Mouse (Mus musculus) forebrain, embryonic 11.5 days (tissue): ENCODE measurements at regions not wholly inside any gene's neighbourhood (a gene's known extent, or its start where the extent isn't known, plus 50 kb on each side); places are given as distances from the start of the nearest gene placed in this dataset.
A peak's percentile ranks its signal among the peaks of the same experiment; 100 is the strongest.

Experiments
- ATAC-seq: fragments of 200-750 bp; cut with Nextera tagmentation; replicated peaks from 2 replicates; pipeline ENCODE4 v1.8.0; 2017; ENCODE audit warnings: moderate TSS enrichment; ENCODE audit not compliant: low FRiP score
- DNase-seq: peaks from one replicate; pipeline ENCODE4 v3.0.0-alpha.2; 2017; ENCODE audit warnings: low spot score
- H3K27ac ChIP-seq: fragments of 300-500 bp; sonication (generic); 2 replicates; pipeline ENCODE4 v1.5.1; 2014; ENCODE audit warnings: low read depth, low read length
- H3K27me3 ChIP-seq: fragments of 300-500 bp; sonication (generic); 2 replicates; pipeline ENCODE4 v1.6.1; 2014; ENCODE audit warnings: mild to moderate bottlenecking, low read length, mixed read lengths; ENCODE audit not compliant: control insufficient read depth, insufficient read depth
- H3K36me3 ChIP-seq: fragments of 300-500 bp; sonication (generic); 2 replicates; pipeline ENCODE4 v1.6.1; 2014; ENCODE audit warnings: mild to moderate bottlenecking, low read length, moderate library complexity, mixed read lengths; ENCODE audit not compliant: control insufficient read depth, insufficient read depth
- H3K4me1 ChIP-seq: fragments of 300-500 bp; sonication (generic); replicated peaks from 2 replicates; pipeline ENCODE4 v1.6.1; 2014; ENCODE audit warnings: low read length, mixed read lengths; ENCODE audit not compliant: control insufficient read depth, insufficient read depth
- H3K4me2 ChIP-seq: fragments of 300-500 bp; sonication (generic); 2 replicates; pipeline ENCODE4 v1.6.1; 2014; ENCODE audit warnings: low read depth, mild to moderate bottlenecking, low read length, moderate library complexity, mixed read lengths; ENCODE audit not compliant: severe bottlenecking
- H3K4me3 ChIP-seq: fragments of 300-500 bp; sonication (generic); 2 replicates; pipeline ENCODE4 v1.5.1; 2014; ENCODE audit warnings: low read depth, low read length
- H3K9ac ChIP-seq: fragments of 300-500 bp; sonication (generic); 2 replicates; pipeline ENCODE4 v1.6.1; 2014; ENCODE audit warnings: low read length
- H3K9me3 ChIP-seq: fragments of 300-500 bp; sonication (generic); 2 replicates; pipeline ENCODE4 v1.6.1; 2016; ENCODE audit warnings: low read length, mixed read lengths; ENCODE audit not compliant: control insufficient read depth
- WGBS: fragments of 180-500 bp; shearing (Covaris S2); extraction: QIAGEN DNeasy Blood & Tissue Kit; methylation state at CpG from one replicate; pipeline ENCODE4 v1.1.7; 2014; 5-methylcytosine and 5-hydroxymethylcytosine counted together

DNA sequence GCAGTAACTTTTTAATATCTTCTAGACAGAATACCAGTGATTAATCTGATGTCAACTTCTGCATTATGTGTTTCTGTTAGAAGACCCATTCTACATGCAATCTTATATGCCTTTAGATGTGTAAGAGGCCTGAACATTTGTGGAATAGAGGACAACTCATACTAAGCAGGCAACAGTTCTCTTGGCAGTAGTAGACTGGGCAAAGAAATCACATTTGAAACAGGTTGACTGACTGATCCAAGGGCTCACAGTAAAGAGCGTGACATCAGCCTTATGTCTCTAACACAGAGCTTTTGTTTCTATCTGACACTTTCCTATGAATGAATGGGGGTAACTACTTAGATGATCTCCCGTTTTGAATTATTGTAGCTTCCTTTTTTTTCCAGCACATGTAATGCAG, 124.8 kb upstream of the Tom1l1 start:
- no peak overlapping the region for H3K9ac ChIP-seq
- H3K9me3 ChIP-seq, result no peaks in the 10 kb centered on the region
- 89% methylated on average over 2 of the region's 2 CpGs for WGBS
- no peak overlapping the region for H3K4me3 ChIP-seq
- no peak overlapping the region for H3K27ac ChIP-seq
- no peak overlapping the region for H3K4me2 ChIP-seq
- H3K36me3 ChIP-seq, result no peaks in the 10 kb centered on the region
- ATAC-seq, result no peak
- no peak for DNase-seq
- no peaks in the 10 kb centered on the region for H3K4me1 ChIP-seq
- no peaks in the 10 kb centered on the region for H3K27me3 ChIP-seq

- Histone ChIP-seq H3K27me3 (no peaks in the 10 kb centered on the region), H3K9ac (no peak overlapping the region), H3K4me3 (no peak overlapping the region), H3K4me1 (no peaks in the 10 kb centered on the region), H3K27ac (no peak overlapping the region), H3K9me3 (no peaks in the 10 kb centered on the region), H3K4me2 (no peak overlapping the region), H3K36me3 (no peaks in the 10 kb centered on the region)
- 87% methylated on average over 4 of the region's 4 CpGs for WGBS
- DNase-seq, result no peak
- no peak for ATAC-seq
These were observed 124.4 kb upstream of the Tom1l1 start for GRCm38 (mm10) chr11:90812530-90812929.

- Histone ChIP-seq H3K9ac (no peak overlapping the region), H3K4me1 (no peaks in the 10 kb centered on the region), H3K4me2 (no peak overlapping the region), H3K36me3 (no peaks in the 10 kb centered on the region), H3K9me3 (no peaks in the 10 kb centered on the region), H3K27ac (no peak overlapping the region), H3K27me3 (no peaks in the 10 kb centered on the region), H3K4me3 (no peak overlapping the region)
- 79% methylated on average over 1 of the region's 1 CpGs for WGBS
- ATAC-seq (no peak), DNase-seq (no peak)
These were observed 120.3 kb upstream of the Tom1l1 start for GRCm38 (mm10) chr11:90808443-90808842.

GRCm38 (mm10) chr11:90807343-90807742, 119.2 kb upstream of the Tom1l1 start:
- no peaks in the 10 kb centered on the region for H3K36me3 ChIP-seq
- no peak overlapping the region for H3K9ac ChIP-seq
- no peaks in the 10 kb centered on the region for H3K9me3 ChIP-seq
- ATAC-seq (no peak), DNase-seq (no peak)
- no peak overlapping the region for H3K4me2 ChIP-seq
- H3K4me1 ChIP-seq, result no peaks in the 10 kb centered on the region
- WGBS, result 85% methylated on average over 5 of the region's 5 CpGs
- no peak overlapping the region for H3K4me3 ChIP-seq
- H3K27ac ChIP-seq, result no peak overlapping the region
- no peaks in the 10 kb centered on the region for H3K27me3 ChIP-seq

GRCm38 (mm10) chr11:90802569-90803363, 114.6 kb upstream of the Tom1l1 start:
- H3K4me3 ChIP-seq, result no peak overlapping the region
- H3K9ac ChIP-seq, result no peak overlapping the region
- DNase-seq, result no peak
- no peaks in the 10 kb centered on the region for H3K4me1 ChIP-seq
- no peak for ATAC-seq
- no peaks in the 10 kb centered on the region for H3K9me3 ChIP-seq
- H3K27ac ChIP-seq, result no peak overlapping the region
- no peak overlapping the region for H3K4me2 ChIP-seq
- H3K27me3 ChIP-seq, result no peaks in the 10 kb centered on the region
- 91% methylated on average over 7 of the region's 7 CpGs for WGBS
- H3K36me3 ChIP-seq, result no peaks in the 10 kb centered on the region

- H3K4me2 ChIP-seq, result no peak overlapping the region
- WGBS, result 91% methylated on average over 2 of the region's 2 CpGs
- no peak overlapping the region for H3K9ac ChIP-seq
- H3K27me3 ChIP-seq, result no peaks in the 10 kb centered on the region
- no peak overlapping the region for H3K27ac ChIP-seq
- ATAC-seq, result no peak
- no peak for DNase-seq
- H3K36me3 ChIP-seq, result no peaks in the 10 kb centered on the region
- no peak overlapping the region for H3K4me3 ChIP-seq
- H3K4me1 ChIP-seq, result no peaks in the 10 kb centered on the region
- no peaks in the 10 kb centered on the region for H3K9me3 ChIP-seq
These were observed 109.4 kb upstream of the Tom1l1 start for GRCm38 (mm10) chr11:90797577-90797976.

- Histone ChIP-seq H3K36me3 (no peaks in the 10 kb centered on the region), H3K4me2 (no peak overlapping the region), H3K9me3 (no peaks in the 10 kb centered on the region), H3K27me3 (no peaks in the 10 kb centered on the region), H3K27ac (no peak overlapping the region), H3K4me3 (no peak overlapping the region), H3K4me1 (no peaks in the 10 kb centered on the region), H3K9ac (no peak overlapping the region)
- DNase-seq, result no peak
- ATAC-seq, result no peak
- WGBS, result 87% methylated on average over 8 of the region's 8 CpGs
These were observed 95.4 kb upstream of the Tom1l1 start for GRCm38 (mm10) chr11:90783537-90783936.

GRCm38 (mm10) chr11:90782975-90783374, 94.8 kb upstream of the Tom1l1 start:
- Histone ChIP-seq H3K4me3 (no peak overlapping the region), H3K4me1 (no peaks in the 10 kb centered on the region), H3K4me2 (no peak overlapping the region), H3K27ac (no peak overlapping the region), H3K36me3 (no peaks in the 10 kb centered on the region), H3K27me3 (no peaks in the 10 kb centered on the region), H3K9me3 (no peaks in the 10 kb centered on the region), H3K9ac (no peak overlapping the region)
- DNase-seq (peak; percentile 58), ATAC-seq (peak; percentile 33; the same call in 1 of the 2 replicates)
- 48% methylated on average over 6 of the region's 6 CpGs for WGBS

GRCm38 (mm10) chr11:90775752-90776151, 87.6 kb upstream of the Tom1l1 start:
- WGBS, result 45% methylated on average over 1 of the region's 1 CpGs
- no peaks in the 10 kb centered on the region for H3K9me3 ChIP-seq
- H3K27ac ChIP-seq, result no peak overlapping the region
- H3K9ac ChIP-seq, result no peak overlapping the region
- H3K4me2 ChIP-seq, result no peak overlapping the region
- no peaks in the 10 kb centered on the region for H3K36me3 ChIP-seq
- no peaks in the 10 kb centered on the region for H3K4me1 ChIP-seq
- no peak overlapping the region for H3K4me3 ChIP-seq
- no peak for ATAC-seq
- H3K27me3 ChIP-seq, result no peaks in the 10 kb centered on the region
- DNase-seq, result no peak
